Mouse (Mus musculus) frontal cortex, postnatal 25 days (tissue): Measurements from ENCODE around the gene Cdh8.

Experiments used
- DNase-seq, 2 experiments: peaks; one replicate each; pipeline ENCODE4 v3.0.0; 2022; ENCODE audit warnings: low spot score in 2 of 2

The Cdh8 gene

GRCm38 (mm10) chr8:99415966-99416781, at the start of gene Cdh8:
TSS of gene Cdh8 (minus strand) at chr8:99416471.
- DNase-seq = peak; percentile 61 to 71

DNA sequence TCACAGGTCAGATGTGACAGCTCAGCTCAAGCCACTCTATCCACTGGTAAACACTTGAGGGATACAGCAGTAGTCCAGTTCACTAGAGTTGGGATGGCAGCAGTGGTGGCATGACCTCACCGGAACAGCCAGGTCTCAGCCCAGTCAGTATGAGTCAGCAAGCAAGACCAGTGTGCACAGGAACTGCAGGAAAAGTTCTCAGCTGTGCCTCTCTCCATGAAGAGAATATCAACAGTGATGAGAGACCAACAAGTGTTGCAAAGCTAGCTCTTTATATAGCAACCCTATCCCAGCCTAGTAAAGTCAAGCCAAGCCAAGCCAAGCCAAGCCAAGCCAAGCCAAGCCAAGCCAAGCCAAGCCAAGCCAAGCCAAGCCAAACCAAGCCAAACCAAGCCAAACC, 30.2 kb upstream of the Cdh8 start:
- no peak for DNase-seq

DNA sequence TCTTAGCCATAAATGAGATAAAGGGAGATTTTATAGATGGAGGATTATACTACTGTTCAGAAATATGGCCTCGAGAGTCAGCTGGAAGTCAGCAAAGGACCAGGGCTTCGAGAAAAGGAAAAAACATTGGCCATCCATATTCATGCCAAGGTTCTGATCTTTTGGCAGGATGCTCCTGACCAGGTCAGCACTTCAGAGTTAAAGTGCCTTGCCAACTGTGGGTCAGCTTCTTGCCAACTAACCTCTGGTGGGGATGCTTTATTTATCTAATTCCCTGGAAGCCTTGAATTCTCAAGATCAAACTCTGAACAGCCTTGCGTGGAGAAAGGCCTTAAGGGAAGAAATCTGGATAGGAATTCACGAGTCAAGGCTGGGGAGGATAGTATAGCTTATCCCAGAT, 9.6 kb upstream of the Cdh8 start:
- DNase-seq = no peak

DNA sequence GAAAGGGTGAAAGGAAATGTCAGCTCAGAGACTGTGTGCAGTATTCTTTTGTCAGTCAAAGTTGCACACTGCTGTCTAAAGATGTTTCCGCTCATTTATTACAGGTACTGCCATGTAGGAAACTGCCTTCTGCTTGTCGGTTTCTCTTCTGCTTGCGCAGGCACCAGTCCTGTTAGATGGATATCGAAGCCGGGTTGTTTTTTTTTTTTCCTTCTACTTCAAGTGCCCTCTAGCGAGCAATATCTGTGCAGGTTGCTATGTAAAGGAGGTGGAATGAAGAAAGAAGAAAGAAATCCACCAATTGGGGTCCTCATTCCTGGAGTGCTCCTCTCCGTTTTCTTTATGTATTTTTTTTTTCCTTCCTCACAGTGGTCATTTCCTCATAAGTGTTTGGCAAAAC, 5.2 kb upstream of the Cdh8 start:
- DNase-seq = no peak

DNA sequence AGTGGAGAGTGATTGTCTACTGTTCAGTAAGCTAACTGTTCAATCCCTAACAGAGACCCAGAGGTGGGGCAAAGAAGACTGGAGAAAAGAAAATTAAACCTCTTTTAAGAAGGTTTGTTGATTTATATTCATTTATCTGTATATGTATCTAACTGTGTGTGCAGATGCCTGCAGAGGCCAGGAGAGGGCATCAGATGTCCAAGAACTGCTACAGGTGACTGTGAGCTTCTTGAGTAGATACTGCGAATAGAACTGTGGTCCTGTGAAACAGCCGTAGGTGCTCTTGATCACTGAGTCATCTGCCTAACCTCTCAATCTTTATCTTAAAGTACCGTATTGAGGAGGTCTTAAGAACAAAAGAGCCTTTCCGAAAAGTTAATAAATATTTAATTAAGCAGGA, 3.5 kb upstream of the Cdh8 start:
- no peak for DNase-seq

DNA sequence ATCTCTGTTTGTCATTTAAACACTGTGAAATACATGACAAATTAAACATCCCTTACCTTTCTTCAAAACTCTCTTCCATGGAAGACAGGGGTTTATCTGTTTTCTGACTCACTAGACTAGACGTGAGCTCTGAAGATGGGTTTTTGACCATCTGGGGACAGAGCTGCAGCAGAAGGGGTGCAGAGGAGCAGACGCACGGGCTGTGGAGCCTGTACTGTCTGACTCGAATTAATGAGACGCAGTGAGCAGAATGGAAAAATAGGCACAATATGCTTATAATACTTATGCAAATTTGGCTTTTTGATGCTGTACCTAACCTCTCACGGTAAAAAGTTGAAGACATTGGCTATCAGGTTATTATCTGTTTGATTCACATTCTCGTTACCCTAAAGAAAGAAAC, 1.2 kb upstream of the Cdh8 start:
- DNase-seq = no peak

- DNase-seq = peak; percentile 29 to 39
Observed at GRCm38 (mm10) chr8:99415076-99415965, 950 bp downstream of the Cdh8 start.

GRCm38 (mm10) chr8:99414483-99414921, 1.8 kb downstream of the Cdh8 start:
- peak in 1 of 2 experiments; percentile 20 for DNase-seq

- DNase-seq = no peak
Observed at GRCm38 (mm10) chr8:99413877-99414482, 2.3 kb downstream of the Cdh8 start.

DNA sequence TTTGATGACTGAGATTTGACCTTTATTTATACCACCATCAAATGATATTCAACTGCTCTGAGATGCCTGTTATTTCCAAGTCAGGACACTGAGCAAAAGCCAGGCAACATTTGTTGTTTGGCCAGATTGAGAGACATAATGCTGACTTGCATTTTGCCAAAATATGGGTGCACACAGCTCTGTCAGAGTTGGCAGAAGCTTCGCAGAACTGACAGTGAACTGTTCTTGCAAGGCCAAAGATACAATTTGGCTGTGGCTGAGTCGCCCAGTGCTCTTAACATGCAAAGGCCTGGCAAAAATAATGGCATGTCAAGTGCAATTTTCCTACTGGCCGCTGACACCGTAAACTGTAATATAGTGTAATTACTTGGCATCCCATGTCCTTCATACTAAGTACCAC, 22.4 kb downstream of the Cdh8 start:
- no peak for DNase-seq

DNA sequence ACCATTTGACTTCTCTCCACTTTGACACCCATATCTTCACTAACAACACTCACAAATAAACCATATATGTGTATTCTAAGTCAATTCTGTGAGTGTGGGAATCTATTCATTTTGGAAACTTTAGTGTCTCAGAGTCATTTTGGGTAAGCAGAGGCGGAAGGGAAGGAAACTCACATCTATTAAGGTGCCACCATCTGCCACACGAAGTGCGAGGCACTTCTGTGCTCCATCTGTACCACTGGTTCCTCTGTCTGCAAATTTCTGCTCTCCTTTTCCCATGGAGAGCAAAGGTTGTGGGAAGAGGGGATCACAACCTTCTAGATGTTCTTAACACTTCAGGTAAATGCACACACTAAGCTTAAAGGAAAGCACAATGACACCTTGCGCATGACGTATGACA, 46.2 kb downstream of the Cdh8 start:
- no peak for DNase-seq

GRCm38 (mm10) chr8:99369166-99369565, 47.1 kb downstream of the Cdh8 start:
- no peak for DNase-seq

GRCm38 (mm10) chr8:99368449-99368848, 47.8 kb downstream of the Cdh8 start:
- no peak for DNase-seq

GRCm38 (mm10) chr8:99353923-99354322, 62.3 kb downstream of the Cdh8 start:
- no peak for DNase-seq

DNA sequence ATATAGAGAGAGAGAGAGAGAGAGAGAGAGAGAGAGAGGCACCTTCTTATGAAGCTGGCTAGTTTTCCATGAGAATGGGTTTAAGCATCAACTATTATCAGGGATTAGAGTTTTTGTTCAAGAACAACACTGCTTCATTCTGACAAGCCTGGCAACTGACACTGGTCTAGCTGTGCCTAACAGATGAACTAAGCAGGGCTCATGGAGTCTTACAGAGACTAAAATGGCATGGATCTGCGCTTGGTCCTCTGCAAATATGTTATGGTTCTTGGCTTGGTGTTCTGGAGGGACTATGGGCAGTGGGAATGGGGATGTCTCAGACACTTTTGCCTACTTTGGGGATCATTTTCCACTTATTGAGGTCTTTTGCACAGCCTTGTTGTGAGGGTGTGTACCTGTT, 63.0 kb downstream of the Cdh8 start:
- no peak for DNase-seq

DNA sequence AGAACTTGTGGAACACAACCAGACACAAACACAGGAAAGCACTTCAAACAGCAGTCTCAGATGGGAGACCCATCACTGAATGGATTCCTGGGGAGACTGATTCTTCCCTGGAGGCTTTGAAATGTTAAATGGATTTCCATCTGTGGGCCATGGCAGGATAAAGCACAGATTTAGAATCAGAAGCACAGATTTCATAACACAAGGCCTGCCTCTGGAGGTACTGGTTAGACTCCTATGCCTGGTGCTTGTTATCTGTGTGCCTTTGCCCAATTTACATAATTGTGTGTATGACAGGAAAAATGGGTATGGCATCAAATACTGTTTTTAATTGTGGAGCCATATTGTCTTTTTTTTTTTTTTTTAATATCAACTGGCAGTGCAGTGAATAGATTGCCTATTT, 66.8 kb downstream of the Cdh8 start:
- DNase-seq = no peak

DNA sequence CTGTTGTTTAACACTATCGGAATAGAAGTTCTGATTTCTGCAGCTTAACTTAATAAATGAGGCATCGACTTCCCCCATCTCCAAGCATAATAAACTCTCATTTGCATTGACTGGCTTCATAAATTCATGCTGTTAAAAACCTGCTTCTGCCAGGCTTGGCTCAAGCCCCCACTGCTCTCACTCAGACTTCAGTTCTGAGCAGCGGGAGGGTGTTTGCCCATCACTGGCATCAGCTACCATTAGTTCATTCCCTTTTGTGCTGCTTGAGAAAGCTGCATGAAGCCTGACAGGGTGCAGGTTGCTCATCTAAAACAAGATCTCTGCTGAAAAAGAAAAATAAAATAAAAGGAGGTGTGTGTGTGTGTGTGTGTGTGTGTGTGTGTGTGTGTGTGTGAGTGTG, 67.7 kb downstream of the Cdh8 start:
- DNase-seq = no peak

- no peak for DNase-seq
Observed at GRCm38 (mm10) chr8:99339310-99339709, 77.0 kb downstream of the Cdh8 start.

DNA sequence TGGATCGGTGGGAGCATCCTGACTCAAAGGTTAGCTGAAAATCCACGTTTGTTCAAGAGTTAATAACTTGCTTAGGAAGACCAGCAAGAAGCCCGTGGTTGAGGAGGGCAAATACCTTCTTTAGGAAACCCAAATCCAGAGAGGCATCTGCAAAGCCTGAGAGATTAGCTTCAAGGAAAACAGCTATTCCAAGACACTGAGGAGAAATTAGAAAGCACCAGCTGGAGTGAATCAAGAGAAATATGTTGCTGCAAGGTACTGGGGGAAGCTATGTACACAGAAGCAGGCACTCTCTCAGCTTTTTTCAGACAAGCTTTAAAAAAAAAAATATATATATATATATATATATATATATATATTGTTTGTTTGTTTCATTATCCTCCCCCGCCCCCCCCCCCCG, 88.7 kb downstream of the Cdh8 start:
- no peak for DNase-seq

GRCm38 (mm10) chr8:99314561-99314960, 101.7 kb downstream of the Cdh8 start:
- no peak for DNase-seq

- no peak for DNase-seq
Observed at GRCm38 (mm10) chr8:99304184-99304583, 112.1 kb downstream of the Cdh8 start.

GRCm38 (mm10) chr8:99290201-99290600, 126.1 kb downstream of the Cdh8 start:
- DNase-seq = no peak
